Mouse (Mus musculus) cerebellum, adult 2 months (tissue): ENCODE measurements around the gene Tmub1. TPM values are rescaled to one million over a fixed set of nuclear protein-coding genes. Genes with fewer than 3 reads are reported as not detected.

Experiments used
- DNase-seq, 2 experiments: peaks; one replicate each; pipeline ENCODE4 v3.0.0; 2021
- H3K27ac ChIP-seq: fragments of 200-500 bp; 2 replicates; pipeline ENCODE4 v1.5.1; 2012; ENCODE audit warnings: low read length, control low read depth, inconsistent platforms; ENCODE audit not compliant: insufficient read depth
- H3K27me3 ChIP-seq: fragments of 200-500 bp; 2 replicates; pipeline ENCODE4 v1.6.1; 2012; ENCODE audit warnings: inconsistent platforms, mild to moderate bottlenecking, low read length, moderate library complexity; ENCODE audit not compliant: control insufficient read depth, insufficient read depth
- H3K4me1 ChIP-seq: fragments of 200-500 bp; 2 replicates; pipeline ENCODE4 v1.6.1; 2011; ENCODE audit warnings: low read length; ENCODE audit not compliant: control insufficient read depth, insufficient read depth
- H3K4me3 ChIP-seq: fragments of 200-500 bp; replicated peaks from 2 replicates; pipeline ENCODE3; 2011; ENCODE audit warnings: mild to moderate bottlenecking, low read depth, low read length, control low read depth; ENCODE audit not compliant: insufficient read depth
- CTCF ChIP-seq: fragments of 200-500 bp; IDR thresholded peaks from 2 replicates; pipeline ENCODE4 v1.5.1; 2011; ENCODE audit warnings: low read depth, mild to moderate bottlenecking, control low read depth, low read length, moderate library complexity, borderline replicate concordance; ENCODE audit not compliant: insufficient read depth
- POLR2A ChIP-seq: fragments of 200-500 bp; IDR thresholded peaks from 2 replicates; pipeline ENCODE4 v1.6.1; 2011; ENCODE audit warnings: low read length, control low read depth, borderline replicate concordance; ENCODE audit not compliant: insufficient read depth
- WGBS: fragments of 180-500 bp; shearing (Covaris S2); methylation state at CpG from one replicate; pipeline ENCODE4 v1.1.7; 2018; 5-methylcytosine and 5-hydroxymethylcytosine counted together
- polyA plus RNA-seq: library from polyadenylated mRNA; depleted of rRNA; stranded (reverse); fragments of >200 nt; gene quantifications from 2 replicates; pipeline ENCODE4 v1.2.3, GENCODE M21; 2012

Tmub1 gene
- polyA plus RNA-seq, 1 experiment, result 60.6 TPM

GRCm38 (mm10) chr5:24420381-24420780, 27.3 kb downstream of the Tmub1 start:
- 88% methylated on average over 9 of the region's 9 CpGs for WGBS
- Histone ChIP-seq H3K4me1 (peaks cover 13% of the 10 kb centered on the region), H3K27me3 (no peaks in the 10 kb centered on the region), H3K27ac (no peak overlapping the region), H3K4me3 (no peak overlapping the region)
- TF ChIP-seq POLR2A (no peak), CTCF (no peak)
- DNase-seq, result no peak

DNA sequence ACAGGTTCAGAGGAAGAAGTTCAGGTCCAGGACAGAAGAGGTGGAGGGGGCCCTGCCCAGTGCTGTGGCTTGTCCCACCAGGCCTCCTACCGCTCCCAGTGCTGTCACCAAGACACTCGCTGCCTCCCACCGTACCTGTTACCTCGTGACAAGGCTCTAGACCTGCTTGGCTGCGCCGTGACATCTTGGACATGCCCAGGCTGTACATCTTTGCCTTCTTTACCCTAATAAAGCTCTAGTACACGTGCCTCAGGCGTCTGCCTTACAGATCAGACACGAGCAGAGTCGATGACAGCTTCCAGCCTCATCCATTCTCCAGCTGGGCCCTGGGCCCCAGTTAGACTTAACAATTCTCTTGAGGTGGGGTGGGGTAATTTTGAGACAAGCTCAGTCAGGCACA, 30.1 kb downstream of the Tmub1 start:
- H3K4me3 ChIP-seq, result no peak overlapping the region
- WGBS, result 84% methylated on average over 10 of the region's 10 CpGs
- H3K27me3 ChIP-seq, result no peaks in the 10 kb centered on the region
- peaks cover 13% of the 10 kb centered on the region for H3K4me1 ChIP-seq
- DNase-seq, result no peak
- no peak for TF ChIP-seq CTCF
- TF ChIP-seq POLR2A, result no peak
- no peak overlapping the region for H3K27ac ChIP-seq

GRCm38 (mm10) chr5:24416222-24416736, 31.4 kb downstream of the Tmub1 start:
- WGBS, result 1% methylated on average over 21 of the region's 21 CpGs
- H3K4me1 ChIP-seq, result peaks cover 13% of the 10 kb centered on the region

GRCm38 (mm10) chr5:24413938-24414337, 33.7 kb downstream of the Tmub1 start:
- WGBS, result 44% methylated on average over 13 of the region's 13 CpGs
- H3K4me1 ChIP-seq, result peaks cover 13% of the 10 kb centered on the region
- H3K27ac ChIP-seq, result no peak overlapping the region
- no peak for DNase-seq
- H3K27me3 ChIP-seq, result no peaks in the 10 kb centered on the region
- no peak overlapping the region for H3K4me3 ChIP-seq
- TF ChIP-seq POLR2A (no peak), CTCF (no peak)

More at GRCm38 (mm10) chr5:24416222-24416736, 31.4 kb downstream of the Tmub1 start:
- Histone ChIP-seq H3K4me3 (peak overlapping the region; percentile 47), H3K27ac (no peak overlapping the region), H3K27me3 (no peaks in the 10 kb centered on the region)
- peak; percentile 78 for DNase-seq
- peak; percentile 70 for TF ChIP-seq CTCF
- TF ChIP-seq POLR2A, result 0 out of 2 replicates have a peak, but pooled peaks have one; percentile 6

GRCm38 (mm10) chr5:24413042-24413693, 34.5 kb downstream of the Tmub1 start, which contains the start of gene Asic3:
Gene Asic3 (plus strand): TSS chr5:24413392.
- TF ChIP-seq CTCF, result no peak
- no peak for TF ChIP-seq POLR2A
- DNase-seq, result no peak
- H3K27me3 ChIP-seq, result no peaks in the 10 kb centered on the region
- 55% methylated on average over 11 of the region's 11 CpGs for WGBS
- H3K4me1 ChIP-seq, result peaks cover 13% of the 10 kb centered on the region
- no peak within 1 kb of the TSS for H3K27ac ChIP-seq
- no peak within 1 kb of the TSS for H3K4me3 ChIP-seq

DNA sequence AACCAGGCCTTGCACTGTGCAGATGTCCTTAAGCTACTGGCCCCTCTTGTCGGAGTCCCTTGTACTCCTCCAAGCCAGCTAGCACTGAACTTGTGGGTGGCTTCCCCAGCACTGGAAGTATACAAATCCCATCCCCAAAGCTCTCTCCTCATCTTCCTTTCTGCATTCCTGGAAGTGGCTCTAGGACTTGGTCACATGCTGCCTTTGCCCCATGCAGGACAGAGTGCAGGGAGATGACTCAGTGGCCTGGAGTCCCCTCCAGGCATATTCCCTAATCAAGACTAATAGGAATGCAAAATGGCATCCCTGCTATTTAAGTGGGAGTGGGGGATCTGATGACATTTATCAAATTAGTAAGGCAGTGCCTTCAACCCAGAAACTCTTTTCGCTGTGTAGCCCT, 35.6 kb downstream of the Tmub1 start:
- TF ChIP-seq CTCF (no peak), POLR2A (no peak)
- DNase-seq, result no peak
- H3K4me1 ChIP-seq, result peaks cover 13% of the 10 kb centered on the region
- 93% methylated on average over 2 of the region's 2 CpGs for WGBS
- H3K27me3 ChIP-seq, result no peaks in the 10 kb centered on the region
- H3K4me3 ChIP-seq, result no peak overlapping the region
- H3K27ac ChIP-seq, result no peak overlapping the region

DNA sequence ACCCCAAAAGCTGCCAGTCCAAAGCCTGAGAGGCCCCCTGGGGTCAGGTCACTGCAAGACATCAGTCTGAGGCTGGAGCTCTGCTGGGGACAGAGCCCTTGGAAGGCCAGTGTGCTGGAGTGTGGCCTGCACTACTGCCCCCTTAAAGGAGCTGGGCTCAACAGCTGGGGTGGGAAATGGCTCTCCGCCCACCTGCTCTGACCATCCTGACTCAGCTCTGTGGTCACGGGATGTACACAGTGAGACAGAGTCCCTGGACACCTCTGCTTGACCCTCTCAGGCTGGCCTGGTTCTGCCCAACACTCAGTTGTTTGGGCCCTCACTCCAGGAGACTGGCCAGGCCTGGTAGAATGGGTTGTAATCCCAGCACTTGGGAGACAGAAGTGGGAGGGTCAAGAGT, 38.2 kb downstream of the Tmub1 start:
- TF ChIP-seq CTCF (no peak), POLR2A (no peak)
- Histone ChIP-seq H3K27me3 (no peaks in the 10 kb centered on the region), H3K4me3 (no peak overlapping the region), H3K27ac (no peak overlapping the region), H3K4me1 (peaks cover 3% of the 10 kb centered on the region; the same call in 1 of the 2 replicates)
- DNase-seq, result no peak
- 81% methylated on average over 2 of the region's 2 CpGs for WGBS

DNA sequence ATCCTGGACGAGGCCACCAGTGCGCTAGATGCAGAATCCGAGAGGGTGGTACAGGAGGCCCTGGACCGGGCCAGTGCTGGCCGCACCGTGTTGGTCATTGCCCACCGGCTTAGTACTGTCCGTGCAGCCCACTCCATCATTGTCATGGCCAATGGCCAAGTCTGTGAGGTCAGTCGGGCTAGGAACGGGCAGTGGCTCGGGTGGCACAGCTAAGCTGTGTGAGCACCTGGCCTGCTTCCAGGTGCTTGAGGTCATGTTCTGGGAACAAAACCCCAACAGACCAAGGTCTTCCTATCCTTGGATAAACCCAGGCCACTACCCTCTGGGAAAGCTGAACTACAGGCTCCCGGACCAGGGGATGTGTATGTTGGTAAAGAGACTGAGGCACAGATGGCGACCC, 39.0 kb downstream of the Tmub1 start:
- peaks cover 5% of the 10 kb centered on the region; the same call in 1 of the 2 replicates for H3K4me1 ChIP-seq
- no peak for DNase-seq
- no peak overlapping the region for H3K4me3 ChIP-seq
- no peak overlapping the region for H3K27ac ChIP-seq
- H3K27me3 ChIP-seq, result no peaks in the 10 kb centered on the region
- no peak for TF ChIP-seq POLR2A
- TF ChIP-seq CTCF, result no peak
- 67% methylated on average over 13 of the region's 13 CpGs for WGBS
